Mouse (Mus musculus): ENCODE results near the gene Plch2.

Plch2 gene

GRCm38 (mm10) chr4:154952461-154953241 lies 103.9 kb downstream of the Plch2 start:
- DNase-seq: no peak

- DNase-seq: no peak
These were observed 107.0 kb downstream of the Plch2 start for GRCm38 (mm10) chr4:154949589-154949982.

- DNase-seq: no peak
These were observed 107.5 kb downstream of the Plch2 start for GRCm38 (mm10) chr4:154948940-154949588.

GRCm38 (mm10) chr4:154948066-154948939 lies 108.3 kb downstream of the Plch2 start:
- DNase-seq: no peak

- DNase-seq: peak; percentile 82 to 88
These were observed 110.3 kb downstream of the Plch2 start for GRCm38 (mm10) chr4:154946319-154946718.

- DNase-seq: peak; percentile 78 to 85
These were observed 112.4 kb downstream of the Plch2 start for GRCm38 (mm10) chr4:154944121-154944590.

- no peak for DNase-seq
These were observed 113.1 kb downstream of the Plch2 start for GRCm38 (mm10) chr4:154943323-154944039.

GRCm38 (mm10) chr4:154942632-154943322 lies 113.8 kb downstream of the Plch2 start:
- no peak for DNase-seq

- DNase-seq: no peak
These were observed 114.8 kb downstream of the Plch2 start for GRCm38 (mm10) chr4:154941831-154942230.

GRCm38 (mm10) chr4:154940156-154940555 lies 116.4 kb downstream of the Plch2 start:
- DNase-seq: no peak

- no peak for DNase-seq
These were observed 118.8 kb downstream of the Plch2 start for GRCm38 (mm10) chr4:154937746-154938145.

- DNase-seq: no peak
These were observed 119.9 kb downstream of the Plch2 start for GRCm38 (mm10) chr4:154936542-154937255.

- DNase-seq: no peak
These were observed 120.8 kb downstream of the Plch2 start for GRCm38 (mm10) chr4:154935788-154936187.

GRCm38 (mm10) chr4:154934800-154935199 lies 121.8 kb downstream of the Plch2 start:
- no peak for DNase-seq

- no peak for DNase-seq
These were observed 123.2 kb downstream of the Plch2 start for GRCm38 (mm10) chr4:154933306-154933907.
